Mouse (Mus musculus) thymus, adult 2 months (tissue): ENCODE measurements around the gene Macrod2.

Experiments
- CTCF ChIP-seq: fragments of 200-500 bp; IDR thresholded peaks from 2 replicates; pipeline ENCODE4 v1.5.1; 2012; ENCODE audit warnings: mild to moderate bottlenecking, control low read depth, low read length, moderate library complexity, borderline replicate concordance; ENCODE audit not compliant: control insufficient read depth, poor library complexity, insufficient read depth; ENCODE audit errors: extremely low read depth
- POLR2A ChIP-seq: fragments of 200-500 bp; IDR thresholded peaks from 2 replicates; pipeline ENCODE4 v1.6.1; 2012; ENCODE audit warnings: mild to moderate bottlenecking, low read length, control low read depth, moderate library complexity; ENCODE audit not compliant: control insufficient read depth, poor library complexity, insufficient read depth; ENCODE audit errors: extremely low read depth

- no peak for TF ChIP-seq POLR2A
- no peak for TF ChIP-seq CTCF
Observed at GRCm38 (mm10) chr2:141217925-141218324, 822.8 kb downstream of the Macrod2 start.
